ENCODE assay signal across 10 mouse cellular contexts in the genomic region with DNA sequence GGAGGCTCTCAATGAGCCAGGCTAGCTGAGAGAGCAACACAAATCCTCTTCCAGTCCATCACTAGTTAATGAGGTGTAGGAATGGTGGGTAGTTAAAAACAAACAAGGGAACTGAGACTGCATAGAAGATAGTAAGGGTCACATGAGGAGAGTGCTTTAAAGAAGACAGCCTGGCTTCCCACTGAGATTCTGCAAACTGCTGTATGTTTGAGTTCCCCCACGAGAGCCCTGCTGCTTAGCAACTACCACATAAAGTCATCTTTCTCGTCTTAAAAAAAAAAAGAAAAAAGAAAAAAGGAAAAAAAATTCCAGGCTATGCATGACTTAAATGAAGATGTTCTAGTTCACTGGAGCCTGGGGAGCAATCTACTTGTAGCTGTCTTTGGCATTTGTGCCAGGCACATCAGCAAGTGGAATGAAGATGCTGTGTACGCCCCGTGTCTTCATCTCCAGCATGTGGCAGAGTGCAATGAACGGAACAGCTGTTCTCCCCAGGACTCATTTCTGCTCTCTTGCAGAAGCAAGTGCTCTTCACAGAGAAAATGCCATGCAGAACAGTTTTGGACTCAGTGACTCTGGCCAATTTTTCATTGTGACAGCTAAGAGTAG.
A peak's percentile ranks its signal among the peaks of the same experiment; 100 is the strongest.
DNase-seq lines count a peak whose midpoint lies in the region; ATAC-seq and TF ChIP-seq lines count a peak whose summit lies in the region.
"Had no signal": no experiment of that assay in that cellular context is flagged by ENCODE, and none has a peak within 500 bp of the region (broad histone marks: within the 10 kb centered on the region; RNA-seq: fewer than 3 reads in every experiment).

No protein-coding gene starts in this region.

- no peaks in the 10 kb centered on the region; the same call in 1 of the 2 replicates for H3K27me3 ChIP-seq in embryonic facial prominence, embryonic 14.5 days (replicated peaks; ENCODE audit: control insufficient read depth, insufficient read depth, low read length)
- H3K27me3 ChIP-seq in embryonic facial prominence, embryonic 10.5 days (replicated peaks; ENCODE audit: low read depth, poor library complexity, severe bottlenecking) = no peaks in the 10 kb centered on the region
- H3K27me3 ChIP-seq: embryonic facial prominence, embryonic 13.5 days had no signal

- no peak overlapping the region for H3K9ac ChIP-seq in embryonic facial prominence, embryonic 14.5 days (ENCODE audit: low read depth, low read length)
- H3K9ac ChIP-seq: embryonic facial prominence, embryonic 13.5 days had no signal

- H3K4me2 ChIP-seq in embryonic facial prominence, embryonic 14.5 days (ENCODE audit: low read depth, low read length) = no peak overlapping the region
- H3K4me2 ChIP-seq: embryonic facial prominence, embryonic 13.5 days had no signal

- TF ChIP-seq CTCF in layer of hippocampus, adult 2 months (conservative IDR thresholded peaks at IDR 0.05) = no peak

- no peak overlapping the region for H3K27ac ChIP-seq in embryonic facial prominence, embryonic 14.5 days (replicated peaks; ENCODE audit: low read depth, low read length)
- H3K27ac ChIP-seq in embryonic facial prominence, embryonic 10.5 days (replicated peaks) = no peak overlapping the region
- peak overlapping the region; percentile 72 for H3K27ac ChIP-seq in layer of hippocampus, adult 2 months
- H3K27ac ChIP-seq: embryonic facial prominence, embryonic 13.5 days had no signal

- DNase-seq in embryonic facial prominence, embryonic 14.5 days (ENCODE audit: low spot score) = peak; percentile 72
- no peak for DNase-seq in embryonic facial prominence, embryonic 10.5 days (ENCODE audit: low spot score)
- DNase-seq in embryo, embryonic 11 days = peak; percentile 24
- peak; percentile 20 to 52 for DNase-seq in layer of hippocampus, adult 2 months (ENCODE audit: low spot score in 2 of 2)
- peak; percentile 21 for DNase-seq in neural tube, embryonic 10.5 days (ENCODE audit: extremely low spot score, low spot score)
- DNase-seq in adrenal gland, postnatal 10 days = no peak
- DNase-seq in urinary bladder, postnatal 25 days (ENCODE audit: low spot score) = no peak
- DNase-seq in thymus, adult 18-20 months = no peak
- DNase-seq: spleen, adult 18-20 months had no signal

- H3K36me3 ChIP-seq in embryonic facial prominence, embryonic 14.5 days (ENCODE audit: control insufficient read depth, insufficient read depth, low read length) = no peaks in the 10 kb centered on the region
- no peaks in the 10 kb centered on the region for H3K36me3 ChIP-seq in embryonic facial prominence, embryonic 10.5 days (replicated peaks)
- H3K36me3 ChIP-seq: embryonic facial prominence, embryonic 13.5 days had no signal

- ATAC-seq in embryonic facial prominence, embryonic 14.5 days (ENCODE audit: low read depth) = no peak

- H3K4me3 ChIP-seq in embryonic facial prominence, embryonic 14.5 days (ENCODE audit: low read depth, low read length) = no peak overlapping the region
- H3K4me3 ChIP-seq in embryonic facial prominence, embryonic 10.5 days = no peak overlapping the region
- no peak overlapping the region for H3K4me3 ChIP-seq in layer of hippocampus, adult 2 months
- H3K4me3 ChIP-seq: embryonic facial prominence, embryonic 13.5 days had no signal

- WGBS in embryonic facial prominence, embryonic 14.5 days = 24% methylated on average over 5 of the region's 5 CpGs
- WGBS in embryonic facial prominence, embryonic 10.5 days = 50% methylated on average over 5 of the region's 5 CpGs

- 0 out of 2 replicates have a peak, but pooled peaks cover 3% of the 10 kb centered on the region for H3K9me3 ChIP-seq in embryonic facial prominence, embryonic 14.5 days (ENCODE audit: control insufficient read depth, low read length)
- H3K9me3 ChIP-seq in embryonic facial prominence, embryonic 10.5 days = peaks cover 8% of the 10 kb centered on the region; the same call in 1 of the 2 replicates

- H3K4me1 ChIP-seq in embryonic facial prominence, embryonic 14.5 days (ENCODE audit: control insufficient read depth, insufficient read depth, low read length) = no peaks in the 10 kb centered on the region
- H3K4me1 ChIP-seq in embryonic facial prominence, embryonic 10.5 days = no peaks in the 10 kb centered on the region
- H3K4me1 ChIP-seq: embryonic facial prominence, embryonic 13.5 days had no signal

Comparison
In these comparisons a context has a peak if more than half of its experiments do, and no peak if none do; other contexts are left out.
1. DNase-seq: peak in embryonic facial prominence, embryonic 14.5 days (single experiment), embryo, embryonic 11 days (single experiment), layer of hippocampus, adult 2 months (2 of 2) and neural tube, embryonic 10.5 days (single experiment); none in embryonic facial prominence, embryonic 10.5 days (single experiment), adrenal gland, postnatal 10 days (single experiment), urinary bladder, postnatal 25 days (single experiment) and thymus, adult 18-20 months (0 of 2).